Mouse (Mus musculus) retina, embryonic 14.5 days (tissue): ENCODE data around the gene Atrip.
A peak's percentile ranks its signal among the peaks of the same experiment; 100 is the strongest.

Experiments used
- DNase-seq: peaks from one replicate; pipeline ENCODE4 v3.0.0-alpha.2; 2015; ENCODE audit warnings: low spot score

The Atrip gene

GRCm38 (mm10) chr9:109097831-109098230, 23.9 kb upstream of the Atrip start:
- DNase-seq, result no peak

- DNase-seq, result no peak
Observed at GRCm38 (mm10) chr9:109097291-109097690, 23.4 kb upstream of the Atrip start.

- no peak for DNase-seq
Observed at GRCm38 (mm10) chr9:109096856-109097255, 22.9 kb upstream of the Atrip start.

DNA sequence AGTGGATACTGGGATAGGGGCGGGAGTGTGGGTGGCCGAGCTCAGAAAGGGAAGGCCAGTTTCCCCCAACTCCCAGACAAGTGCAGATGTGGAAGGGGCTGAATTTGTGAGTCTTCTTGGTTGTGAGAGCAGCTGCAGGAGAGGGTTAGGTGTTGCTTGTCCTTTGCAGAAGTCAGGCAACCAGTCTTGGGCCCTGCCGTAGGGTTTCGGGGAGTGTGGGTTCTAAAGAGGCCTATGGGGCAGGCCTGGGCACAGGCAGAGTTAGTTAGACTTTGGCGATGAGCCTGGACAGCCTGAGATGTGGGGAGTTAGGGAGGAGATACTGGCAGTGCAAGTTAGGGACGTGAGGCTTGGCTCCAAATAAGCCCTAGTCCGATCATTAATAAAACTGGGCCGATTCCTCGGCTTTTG, 22.3 kb upstream of the Atrip start:
- DNase-seq, result peak; percentile 38

DNA sequence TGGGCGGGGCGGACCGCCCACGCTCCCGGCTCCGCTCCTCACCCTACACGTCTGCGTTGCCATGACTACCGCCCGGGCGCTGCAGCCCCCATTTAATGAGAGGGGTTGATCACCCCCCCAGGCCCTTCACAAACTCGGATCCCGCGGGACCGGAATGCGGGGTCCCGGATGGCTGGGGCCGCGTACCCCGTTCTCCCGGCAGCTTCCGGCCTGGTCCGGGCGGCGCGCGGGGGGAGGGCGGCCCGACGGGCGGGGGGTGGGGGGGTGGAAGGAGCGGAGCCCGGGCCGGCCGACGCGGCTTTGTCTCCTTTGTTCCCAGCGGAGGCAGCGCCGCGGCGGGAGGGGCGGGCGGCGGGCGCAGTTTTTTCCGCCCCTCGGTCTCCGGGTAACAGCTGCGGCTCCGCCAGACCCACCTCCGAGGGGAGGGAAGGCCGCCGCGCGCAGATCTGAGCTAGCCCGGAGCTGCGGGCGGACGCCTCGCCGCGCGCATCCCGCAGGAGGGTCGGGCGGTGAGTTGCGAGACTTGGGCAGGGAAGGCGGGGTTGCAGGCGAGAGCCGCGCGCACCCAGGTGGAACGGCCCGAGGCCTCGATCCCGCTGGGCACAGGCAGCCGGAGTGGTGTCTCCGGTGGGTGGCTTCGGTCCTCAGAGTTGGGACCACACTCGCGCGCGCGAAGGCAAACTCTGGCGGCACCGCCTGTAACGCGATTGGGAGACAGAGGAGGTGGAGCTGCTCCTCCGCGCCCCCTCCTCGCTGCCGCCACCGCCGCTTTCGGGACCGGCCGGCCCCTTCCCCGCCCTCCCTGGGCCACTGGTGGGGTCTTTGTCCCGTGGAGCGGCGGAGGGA, 21.4 kb upstream of the Atrip start, which contains the start of gene Plxnb1:
TSS of gene Plxnb1 (plus strand) at position 253 of the 846 bp plus-strand sequence.
- DNase-seq, result peak; percentile 83

- no peak for DNase-seq
Observed at GRCm38 (mm10) chr9:109094553-109095136, 20.7 kb upstream of the Atrip start.

- no peak for DNase-seq
Observed at GRCm38 (mm10) chr9:109093786-109094552, 20.0 kb upstream of the Atrip start.

DNA sequence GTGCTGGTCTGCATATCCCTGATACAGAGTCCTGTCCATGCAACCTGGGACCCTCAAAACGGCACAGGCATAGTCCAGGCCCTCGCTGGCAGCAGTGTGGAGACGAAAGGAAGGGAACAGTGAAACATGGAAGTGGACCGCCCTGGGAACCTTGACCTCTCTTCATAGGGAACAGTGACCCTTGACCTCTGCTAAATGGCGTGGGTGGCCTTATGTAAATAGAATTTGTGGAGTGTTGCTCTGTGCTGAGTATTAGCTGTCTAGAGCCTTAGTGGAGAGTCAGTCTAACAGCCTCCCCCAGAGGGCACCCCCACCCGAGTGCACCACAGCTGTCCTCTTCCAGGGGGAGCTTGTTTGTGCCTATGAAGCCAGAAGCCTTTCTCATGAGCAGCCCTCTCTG, 18.9 kb upstream of the Atrip start:
- no peak for DNase-seq

DNA sequence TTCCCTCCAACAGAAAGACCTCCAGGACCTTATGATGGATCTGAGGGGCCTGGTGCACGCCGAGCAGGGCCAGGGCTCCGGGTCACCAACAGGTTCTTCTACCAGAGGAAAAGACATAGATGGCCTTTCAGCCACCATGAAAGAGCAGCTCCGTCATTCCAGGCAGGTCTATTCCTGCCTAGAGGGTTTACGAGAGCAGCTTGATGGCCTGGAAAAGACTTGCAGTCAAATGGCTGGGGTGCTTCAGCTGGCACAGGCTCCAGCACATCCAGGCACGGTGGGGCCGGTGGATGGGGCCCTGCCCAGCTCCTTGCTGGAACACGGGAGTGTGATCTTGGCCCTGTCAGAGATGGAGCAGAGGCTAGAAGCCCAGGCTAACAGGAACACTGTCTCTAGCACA, 17.9 kb upstream of the Atrip start:
- DNase-seq, result no peak

GRCm38 (mm10) chr9:109090446-109090845, 16.5 kb upstream of the Atrip start:
- peak; percentile 66 for DNase-seq

GRCm38 (mm10) chr9:109087987-109088386, 14.1 kb upstream of the Atrip start:
- peak; percentile 67 for DNase-seq

DNA sequence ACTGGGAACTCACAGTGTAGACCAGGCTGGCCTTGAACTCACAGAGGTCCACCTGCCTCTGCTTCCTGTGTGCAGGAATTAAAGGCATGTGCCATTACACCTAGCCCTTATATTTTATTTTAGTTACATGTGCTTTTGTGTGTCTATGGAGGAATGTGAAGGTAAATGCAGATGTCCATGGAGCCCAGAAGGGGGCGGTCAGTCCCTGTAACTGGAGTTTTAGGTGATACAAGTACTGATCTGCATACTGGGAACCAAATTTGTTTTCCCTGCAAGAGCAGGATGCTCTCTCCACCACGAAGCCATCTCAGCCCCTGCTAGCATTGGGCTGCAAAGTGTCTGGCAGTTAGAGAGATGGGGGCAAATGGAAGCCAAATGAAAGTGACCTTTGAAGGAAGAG, 11.0 kb upstream of the Atrip start:
- DNase-seq, result peak; percentile 68

DNA sequence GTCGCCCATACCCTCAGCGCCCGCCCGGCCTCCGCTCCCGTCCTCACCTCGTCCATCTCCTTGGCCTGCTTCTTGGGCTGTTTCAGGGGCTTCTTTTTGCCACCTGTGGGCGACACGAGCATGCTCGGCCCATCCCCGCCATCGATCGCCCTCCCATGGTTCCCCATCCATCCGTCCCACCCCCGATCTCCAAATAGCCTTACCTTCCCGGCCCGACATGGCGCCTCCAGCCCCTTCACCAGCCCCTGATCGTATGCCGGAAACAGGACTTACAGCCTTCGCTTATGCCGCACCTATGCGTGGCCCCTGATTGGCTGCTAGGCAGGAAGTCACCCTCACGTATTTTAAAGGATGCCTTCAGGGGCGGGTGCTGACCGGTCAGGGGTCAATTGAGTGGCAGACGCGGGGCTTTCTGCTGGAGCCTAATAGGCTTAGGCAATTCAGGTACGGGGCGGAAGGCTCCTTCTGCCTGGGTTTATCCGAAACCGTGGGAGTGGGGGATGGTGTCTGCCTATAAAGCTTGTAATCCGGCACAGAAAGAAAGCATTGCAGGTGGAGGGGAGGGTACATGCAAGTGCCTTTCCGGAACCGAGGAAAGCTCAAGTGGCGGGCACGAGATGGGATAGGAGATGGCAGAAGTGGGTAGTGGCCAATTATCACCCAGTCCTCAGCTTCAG, 8.3 kb upstream of the Atrip start, which contains the start of the genes Ccdc51 and Tma7:
TSS of gene Ccdc51 (plus strand) at position 370 of the 677 bp plus-strand sequence.
TSS of gene Tma7 (minus strand) at position 464 of the 677 bp plus-strand sequence.
- DNase-seq, result peak; percentile 88

GRCm38 (mm10) chr9:109081749-109082123, 7.8 kb upstream of the Atrip start:
- no peak for DNase-seq

GRCm38 (mm10) chr9:109080516-109080915, 6.6 kb upstream of the Atrip start:
- DNase-seq, result no peak

DNA sequence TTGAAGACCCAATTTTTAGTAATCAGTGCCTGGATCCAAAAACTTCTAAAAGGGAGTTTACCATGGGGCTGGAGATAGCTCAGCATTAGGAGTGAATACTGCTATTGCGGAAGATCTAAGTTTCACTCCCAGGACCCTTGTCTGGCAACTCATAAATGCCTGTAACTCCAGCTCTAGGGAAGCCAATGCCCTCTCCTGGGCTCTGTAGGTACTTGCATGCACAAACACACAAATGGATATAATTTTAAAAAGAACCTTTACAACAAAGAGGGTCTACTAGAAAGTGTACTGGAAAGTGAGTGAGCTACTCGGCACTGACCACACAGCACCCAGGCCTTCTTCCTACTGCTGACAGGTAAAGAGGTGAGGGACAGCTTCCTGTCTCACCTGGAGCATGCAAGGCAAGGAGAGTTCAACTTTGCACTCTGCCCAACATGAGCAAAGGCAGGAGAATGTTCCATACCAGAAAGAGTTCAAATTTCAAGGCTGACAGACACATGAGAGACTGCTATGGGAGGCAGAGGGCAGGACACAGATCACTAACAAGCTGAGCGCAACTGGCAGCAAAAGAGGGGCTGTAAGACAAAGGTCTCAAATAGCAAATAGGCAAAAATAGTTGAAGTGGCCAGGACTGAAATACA, 5.7 kb downstream of the Atrip start:
- DNase-seq, result no peak

GRCm38 (mm10) chr9:109060898-109061295, 13.0 kb downstream of the Atrip start:
- no peak for DNase-seq

GRCm38 (mm10) chr9:109060184-109060897, 13.6 kb downstream of the Atrip start:
- no peak for DNase-seq

DNA sequence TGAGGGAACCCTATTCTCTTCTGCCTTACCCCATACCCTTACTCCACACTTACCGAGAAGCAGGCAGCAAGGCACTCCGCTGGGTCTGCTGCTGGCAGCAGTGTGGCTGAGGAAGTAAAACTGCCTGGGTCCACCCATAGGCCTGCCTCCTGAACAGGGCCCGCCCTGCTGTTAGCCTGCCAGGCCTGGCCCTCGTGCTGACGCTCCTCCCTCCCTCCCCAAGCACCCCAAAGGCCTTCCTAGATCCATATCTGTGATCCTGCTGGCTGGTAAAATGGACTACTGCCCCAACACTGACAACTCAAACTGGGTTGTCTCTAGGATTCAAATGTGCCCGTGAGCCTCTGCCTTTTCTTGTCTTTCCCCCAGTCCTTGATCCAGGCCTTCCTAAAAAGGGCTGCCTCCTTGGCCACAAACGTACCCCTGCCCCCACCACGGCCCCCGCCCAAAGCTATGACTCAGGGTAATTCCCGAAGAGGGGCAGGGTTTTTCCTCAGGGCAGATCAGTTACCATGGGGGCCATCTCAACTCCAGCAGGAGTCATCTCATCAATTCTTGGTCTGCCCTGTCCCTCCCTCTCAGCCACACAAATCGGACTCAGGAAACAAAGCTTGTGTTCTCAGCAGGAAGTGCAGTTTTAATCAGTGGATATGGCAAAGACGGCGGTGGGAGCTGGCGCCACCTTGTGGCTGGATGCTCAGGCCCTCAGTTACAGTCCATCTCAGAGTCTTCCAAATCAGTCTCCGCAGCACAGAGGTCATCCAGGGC, 14.6 kb downstream of the Atrip start, which contains the start of gene Trex1:
TSS of gene Trex1 (minus strand) at position 599 of the 768 bp plus-strand sequence.
- DNase-seq, result peak; percentile 92
